Mouse (Mus musculus) heart, adult 2 months (tissue): ENCODE results near the gene March9. TPM values are rescaled to one million over a fixed set of nuclear protein-coding genes. Genes with fewer than 3 reads are reported as not detected.

ENCODE experiments used
- DNase-seq, 2 experiments: peaks; one replicate each; pipeline ENCODE4 v3.0.0; 2021
- H3K27ac ChIP-seq: fragments of 200-600 bp; 2 replicates; pipeline ENCODE4 v1.8.1; 2022
- H3K27me3 ChIP-seq: fragments of 200-500 bp; 2 replicates; pipeline ENCODE4 v1.6.1; 2012; ENCODE audit warnings: mild to moderate bottlenecking, low read length, inconsistent platforms, mixed read lengths; ENCODE audit not compliant: control insufficient read depth, insufficient read depth
- H3K36me3 ChIP-seq: fragments of 200-500 bp; 2 replicates; pipeline ENCODE4 v1.6.1; 2012; ENCODE audit warnings: low read length, inconsistent platforms; ENCODE audit not compliant: control insufficient read depth, insufficient read depth
- H3K4me1 ChIP-seq: fragments of 200-500 bp; 2 replicates; pipeline ENCODE4 v1.6.1; 2011; ENCODE audit warnings: low read length; ENCODE audit not compliant: control insufficient read depth, insufficient read depth
- H3K4me3 ChIP-seq: fragments of 200-600 bp; 2 replicates; pipeline ENCODE4 v1.8.1; 2022
- H3K79me2 ChIP-seq: fragments of 200-500 bp; replicated peaks from 2 replicates; pipeline ENCODE4 v1.6.1; 2012; ENCODE audit warnings: mild to moderate bottlenecking, inconsistent platforms, low read length, moderate library complexity, mixed read lengths; ENCODE audit not compliant: control insufficient read depth, insufficient read depth
- H3K9ac ChIP-seq: fragments of 200-500 bp; 2 replicates; pipeline ENCODE4 v1.6.1; 2012; ENCODE audit warnings: low read depth, mild to moderate bottlenecking, control low read depth, inconsistent platforms, low read length, mixed read lengths
- CTCF ChIP-seq: fragments of 200-600 bp; IDR thresholded peaks from 2 replicates; pipeline ENCODE4 v1.8.1; 2022; ENCODE audit warnings: antibody characterized with exemption, mild to moderate bottlenecking, moderate library complexity
- EP300 ChIP-seq: fragments of 200-500 bp; IDR thresholded peaks from 2 replicates; pipeline ENCODE4 v1.6.1; 2011; ENCODE audit warnings: low read depth, low read length, control low read depth; ENCODE audit not compliant: insufficient read depth
- POLR2A ChIP-seq: fragments of 200-500 bp; IDR thresholded peaks from 2 replicates; pipeline ENCODE4 v1.6.1; 2011; ENCODE audit warnings: mild to moderate bottlenecking, low read depth, low read length, control low read depth; ENCODE audit not compliant: insufficient read depth
- WGBS: fragments of 180-500 bp; shearing (Covaris S2); methylation state at CpG from one replicate; pipeline ENCODE4 v1.1.7; 2018; 5-methylcytosine and 5-hydroxymethylcytosine counted together
- intact Hi-C: fragments of 180-260 bp; cut with DNase I; formaldehyde crosslinking; loops from one replicate; pipeline ENCODE4 v1.15.1; 2025
- polyA plus RNA-seq: library from polyadenylated mRNA; depleted of rRNA; stranded (reverse); fragments of >200 nt; gene quantifications from 2 replicates; pipeline ENCODE4 v1.2.3, GENCODE M21; 2012; rRNA removed
- total RNA-seq, 2 experiments: library from RNA; stranded (reverse); gene quantifications; 2 replicates each; pipeline ENCODE4 v1.2.3; 2021

Gene March9
- total and polyA plus RNA-seq, 3 experiments = 2.7 to 3.1 (median 2.8) TPM

GRCm38 (mm10) chr10:127033301-127033741 lies 26.7 kb downstream of the March9 start:
- DNase-seq = no peak
- 78% methylated on average over 8 of the region's 8 CpGs for WGBS
- Histone ChIP-seq H3K27me3 (no peaks in the 10 kb centered on the region), H3K4me1 (no peaks in the 10 kb centered on the region), H3K27ac (no peak overlapping the region), H3K4me3 (no peak overlapping the region), H3K36me3 (no peaks in the 10 kb centered on the region), H3K79me2 (no peaks in the 10 kb centered on the region), H3K9ac (no peak overlapping the region)
- intact Hi-C loops = no loop called here
- TF ChIP-seq EP300 = no peak
- no peak for TF ChIP-seq CTCF
- no peak for TF ChIP-seq POLR2A

GRCm38 (mm10) chr10:127030336-127031296 lies 29.4 kb downstream of the March9 start, which contains the start of gene Tsfm:
Tsfm (minus strand) TSS chr10:127030840.
- TF ChIP-seq EP300 (peak; percentile 95), POLR2A (peak; percentile 67), CTCF (peak; percentile 92)
- Histone ChIP-seq H3K9ac (peak within 1 kb of the TSS; percentile 85), H3K4me1 (no peaks in the 10 kb centered on the region), H3K36me3 (no peaks in the 10 kb centered on the region), H3K27ac (peak within 1 kb of the TSS; percentile 86), H3K4me3 (peak within 1 kb of the TSS; percentile 98), H3K27me3 (no peaks in the 10 kb centered on the region), H3K79me2 (no peaks in the 10 kb centered on the region)
- peak; percentile 92 to 97 for DNase-seq
- intact Hi-C loops = loop anchor here (1.0 to 2.0 kb wide), 2 partner anchors 40 to 111 kb away; no protein-coding TSS in a partner anchor
- whole genome bisulfite sequencing = 6% methylated on average over 53 of the region's 56 CpGs

GRCm38 (mm10) chr10:127018422-127018821 lies 41.6 kb downstream of the March9 start:
- Histone ChIP-seq H3K27me3 (no peaks in the 10 kb centered on the region), H3K4me3 (no peak overlapping the region), H3K4me1 (no peaks in the 10 kb centered on the region), H3K79me2 (no peaks in the 10 kb centered on the region), H3K36me3 (no peaks in the 10 kb centered on the region), H3K27ac (no peak overlapping the region), H3K9ac (no peak overlapping the region)
- DNase-seq = no peak
- intact Hi-C loops = no loop called here
- no peak for TF ChIP-seq CTCF
- no peak for TF ChIP-seq POLR2A
- TF ChIP-seq EP300 = no peak
- 76% methylated on average over 16 of the region's 16 CpGs for WGBS

- Histone ChIP-seq H3K27ac (no peak overlapping the region), H3K9ac (no peak overlapping the region), H3K27me3 (no peaks in the 10 kb centered on the region), H3K4me3 (no peak overlapping the region), H3K4me1 (no peaks in the 10 kb centered on the region), H3K79me2 (no peaks in the 10 kb centered on the region), H3K36me3 (no peaks in the 10 kb centered on the region)
- no peak for TF ChIP-seq CTCF
- no peak for TF ChIP-seq EP300
- no peak for TF ChIP-seq POLR2A
- DNase-seq = no peak
- intact Hi-C loops = no loop called here
- 23% methylated on average over 2 of the region's 2 CpGs for WGBS
Observed at GRCm38 (mm10) chr10:127017071-127017470, 42.9 kb downstream of the March9 start.

- H3K4me3 ChIP-seq = no peak overlapping the region
- no peaks in the 10 kb centered on the region for H3K27me3 ChIP-seq
- H3K79me2 ChIP-seq = no peaks in the 10 kb centered on the region
- no peak for DNase-seq
- intact Hi-C loops = no loop called here
- no peaks in the 10 kb centered on the region for H3K36me3 ChIP-seq
- no peaks in the 10 kb centered on the region for H3K4me1 ChIP-seq
- WGBS = 55% methylated on average over 5 of the region's 5 CpGs
- H3K9ac ChIP-seq = no peak overlapping the region
- TF ChIP-seq CTCF (peak; percentile 59), EP300 (0 out of 2 replicates have a peak, but pooled peaks have one; percentile 42), POLR2A (no peak)
- H3K27ac ChIP-seq = no peak overlapping the region
Observed at GRCm38 (mm10) chr10:127016488-127016887, 43.5 kb downstream of the March9 start.

Other genes starting within 250 kb of the March9 start
- 1 to 10 TPM; 4.9 to 5.5 TPM for gene Atp23, start 158.8 kb downstream of the March9 start, total RNA-seq
- 5.3 and 5.5 TPM in 2 replicates for gene Atp23, start 158.8 kb downstream of the March9 start, polyA plus RNA-seq
- 100 to 1,000 TPM in 1 of 2 experiments, 10 to 100 TPM in 1; 82.2 to 108 TPM for gene Ctdsp2, start 81.5 kb downstream of the March9 start, total RNA-seq
- gene Ctdsp2, start 81.5 kb downstream of the March9 start, polyA plus RNA-seq = 85.6 and 114 TPM in 2 replicates
- under 1 TPM; 0.34 to 0.48 TPM for gene Avil, start 59.5 kb downstream of the March9 start, total RNA-seq
- 0.26 and 0.29 TPM in 2 replicates for gene Avil, start 59.5 kb downstream of the March9 start, polyA plus RNA-seq
- gene Tsfm, start 29.3 kb downstream of the March9 start, total RNA-seq = 10 to 100 TPM; 50.8 to 58.7 TPM
- 40.0 and 42.4 TPM in 2 replicates for gene Tsfm, start 29.3 kb downstream of the March9 start, polyA plus RNA-seq
- 1 to 10 TPM; 6.3 to 7.0 TPM for gene Mettl1, start 18.8 kb downstream of the March9 start, total RNA-seq
- 12.3 and 16.0 TPM in 2 replicates for gene Mettl1, start 18.8 kb downstream of the March9 start, polyA plus RNA-seq
- not detected for gene Eef1akmt3, start 18.7 kb downstream of the March9 start, total RNA-seq
- gene Eef1akmt3, start 18.7 kb downstream of the March9 start, polyA plus RNA-seq = 0.06 TPM in 2 replicates
- gene Cyp27b1, start 11.9 kb downstream of the March9 start, total RNA-seq = under 1 TPM in 1 of 2 experiments, not detected in 1; 0.10 TPM
- 0.12 and 0.35 TPM in 2 replicates for gene Cyp27b1, start 11.9 kb downstream of the March9 start, polyA plus RNA-seq
- gene Cdk4, start 3.4 kb upstream of the March9 start, total RNA-seq = 10 to 100 TPM; 77.8 to 83.0 TPM
- gene Cdk4, start 3.4 kb upstream of the March9 start, polyA plus RNA-seq = 110 and 139 TPM in 2 replicates
- gene Tspan31, start 10.1 kb upstream of the March9 start, total RNA-seq = 10 to 100 TPM; 39.3 to 51.0 TPM
- 67.6 and 130 TPM in 2 replicates for gene Tspan31, start 10.1 kb upstream of the March9 start, polyA plus RNA-seq
- 1 to 10 TPM; 5.0 to 5.5 TPM for gene Agap2, start 15.1 kb upstream of the March9 start, total RNA-seq
- 2.9 and 4.8 TPM in 2 replicates for gene Agap2, start 15.1 kb upstream of the March9 start, polyA plus RNA-seq
- gene Os9, start 60.9 kb upstream of the March9 start, total RNA-seq = 10 to 100 TPM; 24.4 to 25.1 TPM
- 25.6 and 26.4 TPM in 2 replicates for gene Os9, start 60.9 kb upstream of the March9 start, polyA plus RNA-seq
- gene B4galnt1, start 105.0 kb upstream of the March9 start, total RNA-seq = 1 to 10 TPM; 1.8 to 2.0 TPM
- 4.0 and 9.5 TPM in 2 replicates for gene B4galnt1, start 105.0 kb upstream of the March9 start, polyA plus RNA-seq
- gene Slc26a10, start 120.5 kb upstream of the March9 start, total RNA-seq = 10 to 100 TPM; 13.2 to 14.7 TPM
- 40.5 and 68.0 TPM in 2 replicates for gene Slc26a10, start 120.5 kb upstream of the March9 start, polyA plus RNA-seq
- gene Arhgef25, start 129.9 kb upstream of the March9 start, total RNA-seq = 10 to 100 TPM in 1 of 2 experiments, 1 to 10 TPM in 1; 9.8 to 10.1 TPM
- 17.4 and 18.2 TPM in 2 replicates for gene Arhgef25, start 129.9 kb upstream of the March9 start, polyA plus RNA-seq
- gene Dtx3, start 135.5 kb upstream of the March9 start, total RNA-seq = 10 to 100 TPM; 23.7 to 24.2 TPM
- 92.6 and 102 TPM in 2 replicates for gene Dtx3, start 135.5 kb upstream of the March9 start, polyA plus RNA-seq
- 10 to 100 TPM; 25.7 to 28.8 TPM for gene Pip4k2c, start 151.4 kb upstream of the March9 start, total RNA-seq
- 29.0 and 42.3 TPM in 2 replicates for gene Pip4k2c, start 151.4 kb upstream of the March9 start, polyA plus RNA-seq
- gene Kif5a, start 203.2 kb upstream of the March9 start, total RNA-seq = under 1 TPM; 0.34 to 0.45 TPM
- 1.3 and 2.2 TPM in 2 replicates for gene Kif5a, start 203.2 kb upstream of the March9 start, polyA plus RNA-seq
- gene Dctn2, start 206.2 kb upstream of the March9 start, total RNA-seq = 100 to 1,000 TPM; 123 to 135 TPM
- gene Dctn2, start 206.2 kb upstream of the March9 start, polyA plus RNA-seq = 139 and 167 TPM in 2 replicates
- 10 to 100 TPM; 19.2 to 20.4 TPM for gene Mbd6, start 228.8 kb upstream of the March9 start, total RNA-seq
- gene Mbd6, start 228.8 kb upstream of the March9 start, polyA plus RNA-seq = 15.8 and 22.3 TPM in 2 replicates